9 mouse cellular contexts compared by ENCODE assay signal in the genomic region with DNA sequence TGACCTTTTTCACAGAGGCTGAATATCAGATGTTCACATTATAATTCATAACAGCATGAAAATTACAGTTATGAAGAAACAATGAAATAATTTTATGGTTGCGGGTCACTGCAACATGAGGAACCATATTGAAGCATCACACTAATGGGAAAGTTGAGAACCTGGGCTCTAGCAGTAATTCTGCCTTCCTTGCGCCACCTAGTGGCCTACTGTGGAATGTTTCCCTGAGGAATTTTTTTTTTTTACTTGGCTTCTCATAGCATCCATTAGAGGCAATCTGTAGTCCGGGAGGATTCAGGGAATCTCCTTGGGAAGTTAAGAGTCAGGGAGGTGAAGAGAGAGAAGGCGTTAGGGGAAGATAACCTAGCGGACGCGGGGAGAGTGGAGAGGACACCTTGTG. TPM values are rescaled to one million over a fixed set of nuclear protein-coding genes. Genes with fewer than 3 reads are reported as not detected.
A peak's percentile ranks its signal among the peaks of the same experiment; 100 is the strongest.
DNase-seq lines count a peak whose midpoint lies in the region; ATAC-seq lines count a peak whose summit lies in the region.
"Had no signal": no experiment of that assay in that cellular context is flagged by ENCODE, and none has a peak within 500 bp of the region (broad histone marks: within the 10 kb centered on the region; RNA-seq: fewer than 3 reads in every experiment).

No protein-coding gene starts in this region.

- DNase-seq in kidney, adult 8-10 months: peak; percentile 28 to 62
- DNase-seq in Muller cell, postnatal 12 days (ENCODE audit: inconsistent ontology term): peak; percentile 66
- DNase-seq in cerebellum, adult 9-10 months: peak; percentile 51
- peak; percentile 65 for DNase-seq in gastrocnemius, postnatal 10 days
- peak; percentile 40 for DNase-seq in left cerebral cortex, adult 11 months (ENCODE audit: low spot score)
- peak; percentile 69 for DNase-seq in neural tube, embryonic 10.5 days (ENCODE audit: extremely low spot score, low spot score)
- DNase-seq in thymus, postnatal 25 days: peak; percentile 40

- no peak overlapping the region for H3K4me3 ChIP-seq in kidney, embryonic 16.5 days (ENCODE audit: low read length)
- H3K4me3 ChIP-seq: heart, embryonic 13.5 days had no signal

- peaks cover 25% of the 10 kb centered on the region for H3K27me3 ChIP-seq in kidney, embryonic 16.5 days (ENCODE audit: insufficient read depth, low read length)

- ATAC-seq in kidney, embryonic 16.5 days (ENCODE audit: low FRiP score, low TSS enrichment): no peak

- H3K4me1 ChIP-seq in kidney, embryonic 16.5 days (ENCODE audit: insufficient read depth, low read length): peaks cover 10% of the 10 kb centered on the region; the same call in 1 of the 2 replicates

- H3K9me3 ChIP-seq in kidney, embryonic 16.5 days (ENCODE audit: low read length): no peaks in the 10 kb centered on the region
- H3K9me3 ChIP-seq: heart, embryonic 13.5 days had no signal

- H3K36me3 ChIP-seq in kidney, embryonic 16.5 days (ENCODE audit: insufficient read depth, low read length): no peaks in the 10 kb centered on the region
- H3K36me3 ChIP-seq: heart, embryonic 13.5 days had no signal

- no peak overlapping the region for H3K9ac ChIP-seq in kidney, embryonic 16.5 days (replicated peaks; ENCODE audit: low read length)
- H3K9ac ChIP-seq: heart, embryonic 13.5 days had no signal

- H3K27ac ChIP-seq in kidney, embryonic 16.5 days (ENCODE audit: low read length): no peak overlapping the region
- H3K27ac ChIP-seq: heart, embryonic 13.5 days had no signal

- 14% methylated on average over 7 of the region's 7 CpGs for WGBS in kidney, embryonic 16.5 days

- no peak overlapping the region for H3K4me2 ChIP-seq in kidney, embryonic 16.5 days (replicated peaks; ENCODE audit: low read depth, low read length)
- H3K4me2 ChIP-seq: heart, embryonic 13.5 days had no signal

RNA-seq across cellular contexts. Expression of a gene that starts 2.5 kb away (rescaled TPM):
- 0.35 and 0.56 TPM in 2 replicates for polyA plus RNA-seq in kidney, embryonic 16.5 days (2015; fragmentation: Nextera tagmentation; extraction: Ambion mirVana)
- total RNA-seq in gastrocnemius, postnatal 10 days (2021): 1 to 10 TPM; 1.8 to 2.1 TPM

RNA-seq across cellular contexts. Expression of a gene that starts 13.0 kb away (rescaled TPM):
- not detected in 2 replicates for polyA plus RNA-seq in kidney, embryonic 16.5 days (2015; fragmentation: Nextera tagmentation; extraction: Ambion mirVana)
- total RNA-seq in gastrocnemius, postnatal 10 days (2021): not detected
- polyA plus RNA-seq: heart, embryonic 13.5 days had no signal

RNA-seq across cellular contexts. Expression of a gene that starts 35.5 kb away (rescaled TPM):
- polyA plus RNA-seq in kidney, embryonic 16.5 days (2015; fragmentation: Nextera tagmentation; extraction: Ambion mirVana): not detected in 2 replicates
- not detected for total RNA-seq in gastrocnemius, postnatal 10 days (2021)
- polyA plus RNA-seq: heart, embryonic 13.5 days had no signal

RNA-seq across cellular contexts. Expression of a gene that starts 42.6 kb away (rescaled TPM):
- not detected in 2 replicates for polyA plus RNA-seq in kidney, embryonic 16.5 days (2015; fragmentation: Nextera tagmentation; extraction: Ambion mirVana)
- total RNA-seq in gastrocnemius, postnatal 10 days (2021): not detected

RNA-seq across cellular contexts. Expression of a gene that starts 50.6 kb away (rescaled TPM):
- polyA plus RNA-seq in kidney, embryonic 16.5 days (2015; fragmentation: Nextera tagmentation; extraction: Ambion mirVana): 5.2 and 5.5 TPM in 2 replicates
- 10 to 100 TPM; 46.8 to 61.4 TPM for total RNA-seq in gastrocnemius, postnatal 10 days (2021)
